Mouse (Mus musculus) embryonic fibroblast, embryonic 13.5 days (primary cell): ENCODE measurements around the gene Gm47955. TPM values are rescaled to one million over a fixed set of nuclear protein-coding genes. Genes with fewer than 3 reads are reported as not detected.
A peak's percentile ranks its signal among the peaks of the same experiment; 100 is the strongest.

Source experiments
- H3K27ac ChIP-seq: 2 replicates; pipeline ENCODE4 v1.5.1; 2012; ENCODE audit warnings: low read length, control low read depth, inconsistent platforms; ENCODE audit not compliant: insufficient read depth
- H3K4me1 ChIP-seq: 2 replicates; pipeline ENCODE4 v1.6.1; 2011; ENCODE audit warnings: low read length; ENCODE audit not compliant: control insufficient read depth, insufficient read depth
- H3K4me3 ChIP-seq: 2 replicates; pipeline ENCODE4 v1.5.1; 2011; ENCODE audit warnings: mild to moderate bottlenecking, control low read depth, low read length; ENCODE audit not compliant: insufficient read depth
- CTCF ChIP-seq: IDR thresholded peaks from 2 replicates; pipeline ENCODE4 v1.5.1; 2011; ENCODE audit warnings: mild to moderate bottlenecking, control low read depth, low read length, moderate library complexity, borderline replicate concordance; ENCODE audit not compliant: insufficient read depth
- POLR2A ChIP-seq: IDR thresholded peaks from 2 replicates; pipeline ENCODE4 v1.6.1; 2011; ENCODE audit warnings: low read depth, mild to moderate bottlenecking, control low read depth, low read length, moderate library complexity
- polyA plus RNA-seq: library from polyadenylated mRNA; stranded (reverse); fragments of >200 nt; gene quantifications from 2 replicates; pipeline ENCODE4 v1.2.4, GENCODE M21; 2011; ENCODE audit warnings: low read depth; ENCODE audit not compliant: missing spikeins, insufficient read length

Gene Gm47955
- polyA plus RNA-seq, 1 experiment, result not detected

DNA sequence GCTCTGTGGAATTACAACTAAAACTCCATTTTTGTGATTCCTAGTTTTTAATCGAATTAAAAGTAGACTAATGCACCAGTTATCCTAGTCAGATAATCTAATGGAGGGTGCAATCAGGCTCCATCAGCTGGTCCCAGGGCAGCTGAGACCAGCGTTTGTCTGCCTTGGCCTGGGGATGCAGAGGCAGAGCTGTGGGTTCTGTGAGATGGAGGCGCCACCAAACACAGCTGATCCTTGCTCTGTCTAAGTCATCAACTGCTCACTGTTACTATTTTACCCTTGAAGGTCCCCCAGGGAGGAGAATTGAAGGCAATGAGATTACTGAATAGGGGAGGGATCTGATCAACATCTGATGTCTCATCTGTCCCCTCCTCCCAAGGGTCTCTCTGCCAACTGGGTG lies 6.3 kb downstream of the Gm47955 start:
- Histone ChIP-seq H3K4me3 (no peak overlapping the region), H3K27ac (no peak overlapping the region), H3K4me1 (no peaks in the 10 kb centered on the region)
- TF ChIP-seq CTCF (no peak), POLR2A (no peak)

DNA sequence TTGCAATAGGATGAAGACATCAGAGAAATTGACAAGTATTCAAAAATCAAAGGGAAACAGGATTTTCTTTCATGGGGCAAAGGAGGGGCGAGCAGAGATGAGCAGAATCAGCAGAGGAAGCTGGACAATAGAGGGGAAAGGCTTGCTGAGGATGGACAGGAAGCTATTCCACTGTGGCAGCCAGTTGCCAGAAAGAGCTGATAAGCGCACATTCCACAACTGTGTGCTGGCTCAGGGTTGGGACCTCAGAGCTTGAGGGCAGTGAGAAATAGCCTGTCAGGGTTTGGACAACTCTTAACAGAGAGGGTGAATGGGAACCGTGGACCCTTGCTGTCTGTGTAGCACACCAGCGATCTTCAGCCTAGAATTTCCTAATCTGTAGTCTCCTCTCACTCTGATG lies 12.0 kb downstream of the Gm47955 start:
- Histone ChIP-seq H3K4me3 (no peak overlapping the region), H3K27ac (peak overlapping the region; percentile 31; the same call in 1 of the 2 replicates), H3K4me1 (peaks cover 3% of the 10 kb centered on the region; the same call in 1 of the 2 replicates)
- TF ChIP-seq POLR2A (no peak), CTCF (no peak)

DNA sequence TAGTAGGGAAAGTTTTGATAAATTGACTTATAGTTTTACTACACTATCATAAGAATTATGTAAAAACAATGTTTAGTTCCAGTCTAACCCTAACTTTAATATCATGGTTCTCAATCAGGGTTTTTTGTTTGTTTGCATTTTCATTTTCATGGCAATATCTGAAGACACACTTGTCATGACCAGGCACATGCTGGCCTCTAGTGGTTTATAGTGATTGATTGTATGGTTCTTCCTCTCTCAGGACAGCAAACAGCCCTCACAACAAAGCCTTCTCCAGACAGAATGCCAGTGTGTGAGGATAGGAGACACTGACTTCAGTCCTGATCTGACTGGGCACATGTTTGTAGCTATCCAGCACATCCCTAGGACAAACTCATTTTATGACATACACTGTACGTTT lies 13.2 kb downstream of the Gm47955 start:
- no peak overlapping the region for H3K27ac ChIP-seq
- H3K4me1 ChIP-seq, result peaks cover 3% of the 10 kb centered on the region; the same call in 1 of the 2 replicates
- no peak overlapping the region for H3K4me3 ChIP-seq
- TF ChIP-seq POLR2A, result no peak
- TF ChIP-seq CTCF, result no peak

DNA sequence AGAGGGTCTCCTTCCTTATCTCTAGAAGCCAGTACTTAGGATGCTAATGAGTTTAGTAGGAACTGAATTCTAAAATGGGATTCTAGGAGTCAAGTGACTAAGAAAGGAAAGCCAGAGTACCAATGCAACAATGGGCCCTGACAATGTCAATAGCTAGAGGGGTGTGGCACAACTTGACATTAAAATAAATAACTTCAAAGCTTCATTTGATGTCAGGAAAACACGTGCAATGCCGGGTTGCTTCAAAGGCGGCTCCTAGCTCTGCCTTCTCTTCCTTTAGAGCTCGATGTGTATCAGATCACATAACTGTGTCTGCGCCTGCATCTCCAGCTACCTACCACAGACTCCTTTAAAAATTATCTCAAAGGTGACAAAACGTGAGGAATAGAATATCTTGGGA lies 13.8 kb downstream of the Gm47955 start:
- Histone ChIP-seq H3K4me1 (peaks cover 3% of the 10 kb centered on the region; the same call in 1 of the 2 replicates), H3K27ac (no peak overlapping the region), H3K4me3 (no peak overlapping the region)
- TF ChIP-seq POLR2A, result no peak
- TF ChIP-seq CTCF, result no peak

DNA sequence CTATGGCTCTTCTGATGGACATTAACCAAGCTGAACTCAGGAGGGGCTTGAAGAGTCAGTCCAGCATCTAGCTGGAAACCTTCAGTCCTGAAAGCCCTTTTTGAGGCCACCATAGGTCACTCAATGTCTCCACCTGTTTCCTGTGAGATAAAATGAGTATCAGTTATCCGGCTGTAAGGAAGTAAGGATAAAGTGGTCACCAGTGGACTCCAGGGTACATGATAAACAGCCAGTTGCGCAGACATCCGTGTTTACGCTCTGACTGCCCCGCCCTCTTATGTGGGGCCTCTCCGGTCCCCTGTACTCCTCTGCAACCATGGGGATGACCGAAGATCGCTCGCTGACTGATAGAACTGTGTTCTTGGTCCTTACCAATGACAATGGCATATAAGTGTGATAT lies 14.3 kb downstream of the Gm47955 start:
- TF ChIP-seq POLR2A, result no peak
- no peak for TF ChIP-seq CTCF
- Histone ChIP-seq H3K4me3 (no peak overlapping the region), H3K27ac (no peak overlapping the region), H3K4me1 (peaks cover 3% of the 10 kb centered on the region; the same call in 1 of the 2 replicates)

DNA sequence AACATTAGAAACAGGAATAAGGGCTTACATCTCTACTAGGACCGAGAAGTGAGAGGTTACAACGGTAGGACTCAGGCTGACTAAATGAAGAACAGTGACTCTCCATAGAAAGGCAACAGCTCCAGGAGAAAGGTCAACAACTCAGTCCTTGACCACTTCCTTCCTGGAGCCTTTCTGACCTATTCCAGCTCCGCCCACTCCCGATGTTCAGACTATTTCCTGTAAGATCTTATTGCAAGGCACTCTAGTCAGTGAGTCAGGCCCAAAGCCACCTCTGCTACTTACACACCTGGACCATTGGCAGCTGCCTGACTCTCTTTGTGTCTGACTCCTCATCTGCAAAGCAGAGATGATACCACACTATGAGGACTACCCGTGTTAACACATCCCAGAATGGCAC lies 15.7 kb downstream of the Gm47955 start:
- Histone ChIP-seq H3K27ac (no peak overlapping the region), H3K4me1 (peaks cover 3% of the 10 kb centered on the region; the same call in 1 of the 2 replicates), H3K4me3 (no peak overlapping the region)
- TF ChIP-seq POLR2A, result no peak
- no peak for TF ChIP-seq CTCF

DNA sequence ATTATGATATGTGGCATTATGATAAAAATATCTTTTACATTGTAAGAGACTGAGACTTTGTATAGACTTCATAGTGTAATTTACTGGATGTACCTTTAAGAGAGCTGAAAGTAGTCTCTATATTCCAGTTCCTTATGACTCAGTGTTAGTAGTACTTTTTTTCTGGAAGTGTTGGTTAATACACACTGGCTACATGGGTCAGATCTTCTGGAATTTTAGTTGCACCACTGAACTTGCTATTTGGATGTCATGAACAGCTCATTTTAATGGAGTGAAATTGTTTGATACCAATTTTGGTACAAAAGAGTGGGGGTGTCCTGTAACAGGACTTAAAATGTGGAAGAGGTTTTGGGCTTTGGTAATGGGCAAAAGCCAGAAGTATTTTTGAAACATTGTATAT lies 17.8 kb downstream of the Gm47955 start:
- Histone ChIP-seq H3K4me1 (no peaks in the 10 kb centered on the region), H3K27ac (no peak overlapping the region), H3K4me3 (no peak overlapping the region)
- TF ChIP-seq POLR2A (no peak), CTCF (no peak)

DNA sequence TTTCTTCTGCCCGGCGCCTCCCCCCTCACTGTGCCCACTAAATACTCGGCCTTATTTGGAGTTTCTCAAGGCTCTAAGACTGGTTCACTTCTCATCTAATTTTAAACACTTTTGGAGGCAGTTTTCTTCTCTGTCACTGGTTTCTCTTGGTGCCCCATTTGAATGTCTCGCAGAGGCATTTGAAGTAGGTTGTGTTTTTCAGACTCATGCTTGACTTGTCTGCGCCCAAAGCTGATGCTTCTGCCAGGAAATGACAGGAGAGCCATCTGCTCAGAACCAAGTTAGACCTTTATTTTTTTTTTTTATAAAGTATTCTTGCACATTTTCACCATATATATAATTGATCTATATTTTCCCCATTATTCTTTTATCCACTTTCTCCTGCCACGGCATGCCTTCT lies 26.7 kb downstream of the Gm47955 start:
- Histone ChIP-seq H3K27ac (no peak overlapping the region), H3K4me1 (no peaks in the 10 kb centered on the region)
- TF ChIP-seq CTCF (no peak), POLR2A (no peak)

DNA sequence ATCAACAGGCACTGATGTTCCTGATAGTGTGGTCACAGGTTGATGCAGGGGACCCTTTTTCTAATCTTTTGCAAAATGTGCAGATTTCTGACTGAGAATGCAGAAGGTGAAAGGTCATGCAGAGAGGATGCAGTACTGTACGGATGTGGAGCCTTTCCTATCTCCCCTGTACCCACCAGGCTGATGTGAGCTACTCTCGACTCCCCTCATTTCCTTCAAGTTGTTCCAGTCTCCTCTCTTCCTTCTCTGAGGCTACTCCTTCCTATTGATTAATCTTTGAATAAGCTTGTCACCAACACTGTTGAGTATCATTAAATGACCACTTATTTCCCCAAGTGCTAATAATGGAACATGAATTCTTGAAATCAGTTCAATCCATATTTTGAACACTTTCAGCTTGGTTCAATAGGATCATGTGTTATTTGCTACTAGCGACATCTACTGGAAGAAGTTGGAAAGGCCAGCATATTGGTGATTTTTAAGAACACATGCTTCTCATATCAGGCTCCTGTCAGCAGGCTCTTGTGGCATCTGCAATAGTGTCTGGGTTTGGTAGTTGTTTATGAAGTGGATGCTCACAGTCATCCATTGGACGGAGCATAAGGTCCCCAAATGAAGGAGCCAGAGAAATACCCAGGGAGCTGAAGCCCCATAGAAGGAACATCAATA lies 27.6 kb downstream of the Gm47955 start:
- no peak overlapping the region for H3K4me3 ChIP-seq
- H3K4me1 ChIP-seq, result no peaks in the 10 kb centered on the region
- no peak overlapping the region for H3K27ac ChIP-seq
- no peak for TF ChIP-seq CTCF

More for the DNA sequence above, 26.7 kb downstream of the Gm47955 start:
- H3K4me3 ChIP-seq, result no peak overlapping the region

DNA sequence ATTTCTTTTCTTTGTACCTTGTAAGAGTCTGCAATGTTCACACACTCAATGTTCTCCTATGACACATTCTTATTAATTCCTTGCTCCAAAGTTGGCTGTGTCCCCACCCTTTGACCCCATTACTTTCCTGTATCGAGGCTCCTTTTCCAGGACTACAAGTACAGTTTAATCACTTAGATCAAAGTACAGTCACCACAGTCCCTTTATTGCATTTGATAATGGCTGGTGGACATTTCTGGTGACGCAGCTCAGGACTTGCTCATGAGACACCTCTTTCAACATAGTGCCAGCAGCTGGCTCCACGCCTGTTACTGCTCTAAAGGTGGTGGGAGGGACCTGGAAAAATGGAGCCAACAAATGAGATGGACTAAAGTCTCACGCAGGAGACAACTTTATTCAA lies 31.0 kb downstream of the Gm47955 start:
- H3K27ac ChIP-seq, result no peak overlapping the region
- TF ChIP-seq CTCF, result no peak
- no peak for TF ChIP-seq POLR2A
- no peak overlapping the region for H3K4me3 ChIP-seq
- H3K4me1 ChIP-seq, result no peaks in the 10 kb centered on the region
